Mouse (Mus musculus): ENCODE measurements around the gene Stard9. TPM values are rescaled to one million over a fixed set of nuclear protein-coding genes. Genes with fewer than 3 reads are reported as not detected.

Stard9 gene
- polyA plus RNA-seq, 1 experiment: 3.0 TPM

DNA sequence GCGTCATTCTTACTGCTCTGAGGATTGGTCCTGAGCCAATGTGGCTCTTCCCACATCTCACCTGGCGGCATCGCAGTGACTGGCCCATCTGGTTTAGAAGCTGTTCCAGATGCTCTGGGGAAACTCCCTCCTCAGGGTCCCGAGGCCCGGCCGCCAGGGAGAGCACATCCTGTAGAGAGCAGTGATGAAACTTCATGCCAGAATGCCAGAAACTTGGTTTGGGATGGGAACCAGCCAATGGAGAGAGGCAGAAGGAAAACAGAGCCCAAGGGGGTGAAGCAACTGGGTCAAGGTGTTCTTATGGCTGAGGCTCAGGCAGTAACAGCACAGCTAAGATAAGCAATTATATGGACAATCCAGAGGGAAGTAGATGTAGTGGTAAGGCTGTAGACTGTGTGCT lies 91.9 kb downstream of the Stard9 start:
- 90% methylated on average over 6 of the region's 6 CpGs for WGBS
- no peak for TF ChIP-seq POLR2A (IDR thresholded peaks at IDR 0.05; ENCODE audit: control insufficient read depth, extremely low read depth, insufficient read depth, low read length, poor library complexity)
- TF ChIP-seq CTCF (IDR thresholded peaks at IDR 0.05; ENCODE audit: borderline replicate concordance, control insufficient read depth, extremely low read depth, insufficient read depth, low read length, poor library complexity): no peak
- Histone ChIP-seq H3K27ac (ENCODE audit: control insufficient read depth, insufficient read depth, low read length) (no peak overlapping the region), H3K4me3 (ENCODE audit: control insufficient read depth, insufficient read depth, low read length) (no peak overlapping the region), H3K4me1 (replicated peaks; ENCODE audit: control insufficient read depth, insufficient read depth, low read length) (peaks cover 7% of the 10 kb centered on the region; the same call in 1 of the 2 replicates), H3K27me3 (ENCODE audit: control insufficient read depth, insufficient read depth, low read length) (no peaks in the 10 kb centered on the region), H3K36me3 (ENCODE audit: control insufficient read depth, insufficient read depth, low read length) (peaks cover 96% of the 10 kb centered on the region)
- no peak for DNase-seq

DNA sequence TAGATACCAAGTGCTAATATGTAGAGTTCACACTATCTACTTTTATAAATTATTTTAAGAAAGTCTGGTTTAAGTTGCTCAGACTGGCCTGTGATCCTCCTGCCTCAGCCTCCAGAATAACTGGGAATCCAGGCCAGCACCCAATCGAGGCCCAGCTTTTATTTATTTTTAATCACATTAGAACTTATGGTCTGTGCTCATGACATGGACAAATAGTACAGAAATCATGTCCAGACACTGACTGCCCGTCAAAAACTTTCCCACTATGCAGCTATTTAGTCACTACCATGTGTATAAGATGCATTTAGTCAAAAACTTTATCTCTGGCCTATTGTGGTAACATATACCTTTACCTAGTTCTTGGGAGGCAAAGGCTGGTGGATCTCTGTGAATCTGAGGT lies 93.0 kb downstream of the Stard9 start:
- no peak for DNase-seq
- TF ChIP-seq POLR2A (IDR thresholded peaks at IDR 0.05; ENCODE audit: control insufficient read depth, extremely low read depth, insufficient read depth, low read length, poor library complexity) (no peak), CTCF (IDR thresholded peaks at IDR 0.05; ENCODE audit: borderline replicate concordance, control insufficient read depth, extremely low read depth, insufficient read depth, low read length, poor library complexity) (no peak)
- peaks cover 7% of the 10 kb centered on the region; the same call in 1 of the 2 replicates for H3K4me1 ChIP-seq (replicated peaks; ENCODE audit: control insufficient read depth, insufficient read depth, low read length)
- H3K4me3 ChIP-seq (ENCODE audit: control insufficient read depth, insufficient read depth, low read length): no peak overlapping the region
- WGBS: 95% methylated on average over 2 of the region's 2 CpGs
- H3K36me3 ChIP-seq (ENCODE audit: control insufficient read depth, insufficient read depth, low read length): peaks cover 100% of the 10 kb centered on the region
- H3K27ac ChIP-seq (ENCODE audit: control insufficient read depth, insufficient read depth, low read length): no peak overlapping the region
- no peaks in the 10 kb centered on the region for H3K27me3 ChIP-seq (ENCODE audit: control insufficient read depth, insufficient read depth, low read length)

DNA sequence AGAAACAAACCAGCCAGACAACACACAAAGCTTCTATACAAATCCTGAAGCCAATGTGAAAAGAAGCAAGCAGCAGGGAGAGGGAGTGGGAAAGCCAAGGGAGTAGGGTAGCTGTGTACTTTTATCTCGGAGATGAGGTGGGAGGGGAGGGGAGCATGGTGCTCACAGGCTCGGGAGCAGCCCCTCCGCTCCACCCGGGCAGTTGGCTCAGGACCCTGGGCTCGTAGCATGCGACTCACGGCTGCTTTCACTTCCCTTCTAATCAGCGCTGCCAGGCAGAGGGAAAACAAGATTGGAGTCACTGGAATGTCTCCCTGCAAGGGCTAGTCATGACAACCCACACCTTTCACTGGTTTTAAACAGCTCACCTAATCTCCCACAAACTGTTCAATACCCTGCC lies 93.6 kb downstream of the Stard9 start:
- Histone ChIP-seq H3K27ac (ENCODE audit: control insufficient read depth, insufficient read depth, low read length) (no peak overlapping the region), H3K36me3 (ENCODE audit: control insufficient read depth, insufficient read depth, low read length) (peaks cover 100% of the 10 kb centered on the region)
- 95% methylated on average over 8 of the region's 8 CpGs for WGBS

DNA sequence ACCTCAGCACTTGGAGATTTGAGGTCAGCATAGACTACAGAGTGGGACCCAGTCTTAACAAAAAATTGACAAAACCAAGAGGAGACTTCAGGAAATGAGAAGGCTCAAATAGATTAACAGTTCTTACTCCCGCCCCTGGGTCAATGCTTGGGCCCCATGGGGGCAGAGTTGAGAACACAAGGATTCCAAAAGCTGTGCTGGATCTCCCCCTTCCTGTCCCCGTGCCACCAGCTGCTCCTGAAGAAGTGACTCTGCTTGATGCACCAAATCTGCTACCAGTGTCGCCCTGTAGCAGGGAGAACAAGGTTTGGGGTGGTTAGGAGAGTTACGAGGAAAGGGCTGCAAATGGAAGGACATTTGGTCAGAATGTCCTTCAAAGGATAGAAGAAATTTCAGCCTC lies 94.7 kb downstream of the Stard9 start:
- Histone ChIP-seq H3K4me3 (ENCODE audit: control insufficient read depth, insufficient read depth, low read length) (no peak overlapping the region), H3K27ac (ENCODE audit: control insufficient read depth, insufficient read depth, low read length) (no peak overlapping the region), H3K27me3 (ENCODE audit: control insufficient read depth, insufficient read depth, low read length) (no peaks in the 10 kb centered on the region), H3K4me1 (replicated peaks; ENCODE audit: control insufficient read depth, insufficient read depth, low read length) (peaks cover 7% of the 10 kb centered on the region; the same call in 1 of the 2 replicates), H3K36me3 (ENCODE audit: control insufficient read depth, insufficient read depth, low read length) (peaks cover 91% of the 10 kb centered on the region)
- no peak for DNase-seq
- TF ChIP-seq POLR2A (IDR thresholded peaks at IDR 0.05; ENCODE audit: control insufficient read depth, extremely low read depth, insufficient read depth, low read length, poor library complexity): no peak
- no peak for TF ChIP-seq CTCF (IDR thresholded peaks at IDR 0.05; ENCODE audit: borderline replicate concordance, control insufficient read depth, extremely low read depth, insufficient read depth, low read length, poor library complexity)
- WGBS: 87% methylated on average over 4 of the region's 4 CpGs

More for the DNA sequence above, 93.6 kb downstream of the Stard9 start:
- peaks cover 7% of the 10 kb centered on the region; the same call in 1 of the 2 replicates for H3K4me1 ChIP-seq (replicated peaks; ENCODE audit: control insufficient read depth, insufficient read depth, low read length)
- no peak for TF ChIP-seq CTCF (IDR thresholded peaks at IDR 0.05; ENCODE audit: borderline replicate concordance, control insufficient read depth, extremely low read depth, insufficient read depth, low read length, poor library complexity)
- H3K4me3 ChIP-seq (ENCODE audit: control insufficient read depth, insufficient read depth, low read length): no peak overlapping the region
- DNase-seq: no peak
- H3K27me3 ChIP-seq (ENCODE audit: control insufficient read depth, insufficient read depth, low read length): no peaks in the 10 kb centered on the region

DNA sequence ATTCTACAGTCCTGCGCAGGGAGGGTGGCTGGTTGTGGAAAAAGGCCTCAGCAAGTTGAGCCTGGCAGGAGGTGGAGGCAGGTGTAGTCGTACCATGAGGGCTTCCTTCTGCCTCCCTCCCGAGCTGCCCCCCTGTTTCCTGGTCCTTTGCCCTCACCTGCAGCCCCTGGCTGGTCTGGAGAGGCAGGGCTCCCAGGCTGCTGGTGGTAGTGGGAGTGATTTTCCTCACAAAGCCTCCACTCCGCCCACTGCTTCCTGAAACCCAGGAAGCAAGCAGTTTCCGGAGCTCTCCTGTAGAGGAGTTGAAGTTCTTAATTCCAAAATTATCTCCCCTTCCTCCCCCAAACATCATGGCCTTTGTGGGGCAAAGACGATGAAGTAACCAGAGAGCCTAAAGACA lies 95.3 kb downstream of the Stard9 start:
- H3K27me3 ChIP-seq (ENCODE audit: control insufficient read depth, insufficient read depth, low read length): no peaks in the 10 kb centered on the region
- H3K36me3 ChIP-seq (ENCODE audit: control insufficient read depth, insufficient read depth, low read length): peaks cover 86% of the 10 kb centered on the region
- TF ChIP-seq CTCF (IDR thresholded peaks at IDR 0.05; ENCODE audit: borderline replicate concordance, control insufficient read depth, extremely low read depth, insufficient read depth, low read length, poor library complexity) (no peak), POLR2A (IDR thresholded peaks at IDR 0.05; ENCODE audit: control insufficient read depth, extremely low read depth, insufficient read depth, low read length, poor library complexity) (no peak)
- 51% methylated on average over 6 of the region's 6 CpGs for WGBS
- peaks cover 7% of the 10 kb centered on the region; the same call in 1 of the 2 replicates for H3K4me1 ChIP-seq (replicated peaks; ENCODE audit: control insufficient read depth, insufficient read depth, low read length)
- H3K27ac ChIP-seq (ENCODE audit: control insufficient read depth, insufficient read depth, low read length): no peak overlapping the region
- DNase-seq: no peak
- H3K4me3 ChIP-seq (ENCODE audit: control insufficient read depth, insufficient read depth, low read length): no peak overlapping the region

DNA sequence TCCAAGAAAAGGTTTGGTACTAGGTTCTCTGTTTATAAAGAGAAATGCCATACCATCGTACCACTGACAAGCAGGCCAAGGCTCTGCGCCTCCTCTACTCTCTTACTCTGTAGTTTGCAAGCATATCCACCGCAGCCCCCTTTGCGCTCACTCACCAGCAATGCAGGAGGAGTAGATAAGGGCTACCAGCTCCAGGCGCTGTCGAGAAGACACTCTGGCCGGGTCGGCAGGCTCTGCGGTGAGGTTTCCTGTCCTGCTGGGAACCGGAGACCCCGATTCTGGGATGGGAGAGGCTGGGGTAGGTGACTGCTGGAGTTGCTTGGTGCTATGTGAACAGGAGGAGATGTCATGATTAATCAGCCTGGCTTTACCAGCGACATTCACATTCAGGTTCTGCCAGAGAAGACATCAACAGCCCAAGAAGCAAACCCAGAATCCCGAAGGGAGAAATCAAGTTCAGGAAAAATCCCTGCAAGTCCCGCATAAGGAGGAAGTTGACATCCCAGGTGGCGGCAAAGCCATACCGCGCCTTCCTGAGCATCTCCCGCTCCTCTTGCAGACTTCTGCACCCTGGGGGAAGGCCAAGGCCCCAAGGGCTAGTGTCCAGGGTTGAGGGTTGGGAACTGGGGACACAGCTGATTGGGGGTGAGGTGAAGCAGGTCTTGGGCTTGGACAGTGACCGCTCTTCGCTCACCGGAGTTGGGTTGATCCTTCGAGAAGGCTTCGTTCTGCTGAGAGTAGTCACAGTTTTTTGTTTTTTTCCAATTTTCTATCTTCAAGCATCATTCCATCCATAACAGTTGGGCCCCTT lies 101.1 kb downstream of the Stard9 start:
- peaks cover 15% of the 10 kb centered on the region for H3K4me1 ChIP-seq (replicated peaks; ENCODE audit: control insufficient read depth, insufficient read depth, low read length)
- 27% methylated on average over 23 of the region's 23 CpGs for WGBS
- peaks cover 28% of the 10 kb centered on the region for H3K36me3 ChIP-seq (ENCODE audit: control insufficient read depth, insufficient read depth, low read length)
- peak overlapping the region; percentile 91 for H3K4me3 ChIP-seq (ENCODE audit: control insufficient read depth, insufficient read depth, low read length)
- TF ChIP-seq POLR2A (IDR thresholded peaks at IDR 0.05; ENCODE audit: control insufficient read depth, extremely low read depth, insufficient read depth, low read length, poor library complexity): no peak
- no peak for TF ChIP-seq CTCF (IDR thresholded peaks at IDR 0.05; ENCODE audit: borderline replicate concordance, control insufficient read depth, extremely low read depth, insufficient read depth, low read length, poor library complexity)
- peak; percentile 35 for DNase-seq
- H3K27ac ChIP-seq (ENCODE audit: control insufficient read depth, insufficient read depth, low read length): no peak overlapping the region
- H3K27me3 ChIP-seq (ENCODE audit: control insufficient read depth, insufficient read depth, low read length): no peaks in the 10 kb centered on the region

Measured in thymus, adult 2 months (tissue).